Mouse (Mus musculus) lung, adult 2 months (tissue): ENCODE measurements around the gene Egfl8. TPM values are rescaled to one million over a fixed set of nuclear protein-coding genes. Genes with fewer than 3 reads are reported as not detected.

Experiments
- DNase-seq: peaks from one replicate; pipeline ENCODE4 v3.0.0; 2022
- H3K4me1 ChIP-seq: fragments of 200-500 bp; 2 replicates; pipeline ENCODE4 v1.6.1; 2011; ENCODE audit warnings: low read length; ENCODE audit not compliant: control insufficient read depth, insufficient read depth
- H3K4me3 ChIP-seq: fragments of 200-500 bp; replicated peaks from 2 replicates; pipeline ENCODE3; 2011; ENCODE audit warnings: low read depth, mild to moderate bottlenecking, control low read depth, low read length; ENCODE audit errors: extremely low read depth
- CTCF ChIP-seq: fragments of 200-500 bp; IDR thresholded peaks from 2 replicates; pipeline ENCODE4 v1.5.1; 2011; ENCODE audit warnings: mild to moderate bottlenecking, low read length, control low read depth; ENCODE audit not compliant: insufficient read depth
- POLR2A ChIP-seq: fragments of 200-500 bp; IDR thresholded peaks from 2 replicates; pipeline ENCODE4 v1.6.1; 2011; ENCODE audit warnings: low read depth, mild to moderate bottlenecking, control low read depth, low read length, borderline replicate concordance; ENCODE audit errors: extremely low read depth
- WGBS: fragments of 180-500 bp; shearing (Covaris S2); methylation state at CpG from one replicate; pipeline ENCODE4 v1.1.7; 2018; 5-methylcytosine and 5-hydroxymethylcytosine counted together
- polyA plus RNA-seq: library from polyadenylated mRNA; depleted of rRNA; stranded (reverse); fragments of >200 nt; gene quantifications from 2 replicates; pipeline ENCODE4 v1.2.3, GENCODE M21; 2012

The Egfl8 gene
- polyA plus RNA-seq, 1 experiment, result 8.2 TPM

GRCm38 (mm10) chr17:34658145-34658544 lies 42.4 kb upstream of the Egfl8 start:
- no peak for TF ChIP-seq CTCF
- TF ChIP-seq POLR2A, result no peak
- DNase-seq, result no peak
- Histone ChIP-seq H3K4me1 (peaks cover 38% of the 10 kb centered on the region), H3K4me3 (no peak overlapping the region)
- 68% methylated on average over 2 of the region's 2 CpGs for WGBS

DNA sequence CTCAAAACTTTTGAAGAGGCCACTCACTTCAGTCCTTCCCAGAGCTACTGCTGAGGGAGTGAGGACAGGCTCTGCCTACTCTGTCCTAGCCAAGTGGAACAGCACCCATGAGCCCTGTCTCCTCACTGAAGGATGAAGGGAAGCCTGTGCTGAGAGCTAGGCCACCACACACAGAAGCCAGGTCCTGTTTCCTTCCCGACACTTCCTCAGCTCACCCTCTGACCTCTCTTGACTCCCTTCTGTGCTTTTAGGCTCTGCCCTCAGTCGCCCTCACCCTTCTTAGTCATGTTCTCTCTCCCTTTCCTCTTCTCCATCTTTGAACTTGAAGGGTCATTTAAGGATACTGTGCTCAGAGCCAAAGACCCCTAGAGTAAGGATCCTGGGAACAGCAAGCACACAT lies 41.5 kb upstream of the Egfl8 start:
- no peak for TF ChIP-seq CTCF
- TF ChIP-seq POLR2A, result no peak
- WGBS, result 26% methylated on average over 2 of the region's 2 CpGs
- DNase-seq, result no peak
- Histone ChIP-seq H3K4me1 (peaks cover 38% of the 10 kb centered on the region), H3K4me3 (no peak overlapping the region)

DNA sequence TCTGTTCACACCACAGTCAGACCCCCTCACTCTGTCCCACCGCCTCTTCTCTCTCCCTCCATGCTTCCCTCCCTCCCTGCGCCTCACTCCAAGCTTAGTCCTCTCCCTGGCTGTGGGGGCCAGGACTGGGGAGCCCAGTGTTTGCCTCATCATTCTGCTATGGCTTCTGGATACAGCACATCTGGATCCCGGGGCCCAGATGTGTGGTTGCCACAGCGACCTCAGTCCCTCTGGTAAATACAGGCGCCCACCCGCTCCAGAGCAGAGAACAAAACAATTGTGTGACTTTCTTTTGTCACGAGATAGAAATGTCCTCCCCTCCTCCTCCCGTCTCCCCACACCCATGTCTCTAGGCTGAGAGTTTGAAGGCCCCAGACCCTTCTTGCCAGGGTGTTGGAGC lies 40.9 kb upstream of the Egfl8 start:
- TF ChIP-seq POLR2A, result no peak
- TF ChIP-seq CTCF, result no peak
- 56% methylated on average over 8 of the region's 8 CpGs for WGBS
- peaks cover 37% of the 10 kb centered on the region for H3K4me1 ChIP-seq
- no peak overlapping the region for H3K4me3 ChIP-seq
- no peak for DNase-seq

DNA sequence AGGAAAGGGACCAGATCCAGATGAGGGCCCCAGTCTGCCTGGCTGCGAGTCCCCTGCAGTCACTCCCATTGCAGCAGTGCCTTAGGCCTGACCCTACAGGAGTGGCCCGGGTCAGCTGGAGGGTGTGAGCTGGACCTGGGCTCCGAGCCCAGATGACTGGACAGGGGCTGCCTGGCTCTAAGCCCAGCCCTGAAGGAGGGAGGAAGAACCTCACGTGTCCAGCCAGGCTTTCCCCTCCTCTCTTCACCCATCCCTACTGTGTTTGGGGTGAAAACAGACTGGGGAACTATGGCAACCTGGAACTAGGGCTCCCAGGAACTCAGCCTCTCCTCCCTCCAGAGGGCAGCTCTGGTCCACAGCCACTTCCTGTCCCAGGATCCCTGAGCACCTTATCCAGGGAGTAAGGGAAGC lies 39.8 kb upstream of the Egfl8 start:
- TF ChIP-seq CTCF (peak; percentile 40; the same call in 1 of the 2 replicates), POLR2A (peak; percentile 10; the same call in 1 of the 2 replicates)
- peaks cover 31% of the 10 kb centered on the region for H3K4me1 ChIP-seq
- 7% methylated on average over 4 of the region's 4 CpGs for WGBS
- H3K4me3 ChIP-seq, result no peak overlapping the region
- DNase-seq, result peak; percentile 86

- WGBS, result 49% methylated on average over 7 of the region's 7 CpGs
- Histone ChIP-seq H3K4me3 (no peak overlapping the region), H3K4me1 (peaks cover 31% of the 10 kb centered on the region)
- DNase-seq, result peak; percentile 70
- TF ChIP-seq CTCF (no peak), POLR2A (peak; percentile 15; the same call in 1 of the 2 replicates)
These were observed 39.4 kb upstream of the Egfl8 start for GRCm38 (mm10) chr17:34655160-34655559.

- no peak overlapping the region for H3K4me3 ChIP-seq
- peaks cover 27% of the 10 kb centered on the region for H3K4me1 ChIP-seq
- TF ChIP-seq POLR2A (no peak), CTCF (no peak)
- WGBS, result 85% methylated on average over 13 of the region's 13 CpGs
- no peak for DNase-seq
These were observed 38.6 kb upstream of the Egfl8 start for GRCm38 (mm10) chr17:34654392-34654791.

DNA sequence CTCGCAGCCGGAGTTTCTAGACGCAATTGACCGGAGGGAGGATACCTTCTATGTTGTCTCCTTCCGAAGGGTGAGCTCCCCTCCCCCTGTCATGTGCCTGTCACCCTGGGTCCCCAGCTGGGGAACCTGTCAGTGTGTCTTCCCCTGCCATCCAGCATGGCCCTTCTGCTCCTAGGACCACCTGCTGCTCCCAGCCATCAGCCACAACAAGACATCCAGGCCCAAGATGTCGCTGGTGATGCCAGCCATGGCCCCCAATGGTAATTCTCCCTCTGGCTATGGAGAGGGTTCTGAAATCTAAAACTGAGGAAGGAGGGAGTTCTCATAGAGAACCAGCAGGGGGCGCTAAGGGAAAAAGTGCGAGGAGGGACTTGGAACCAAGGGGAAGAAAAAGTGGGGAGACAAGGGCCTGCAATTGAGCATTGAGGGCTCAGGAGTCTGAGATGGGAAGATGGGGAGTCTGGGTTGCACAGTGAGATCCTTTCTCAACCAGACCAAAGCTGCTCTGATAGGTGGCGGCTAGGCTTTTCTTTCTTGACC lies 38.0 kb upstream of the Egfl8 start:
- H3K4me1 ChIP-seq, result peaks cover 25% of the 10 kb centered on the region
- peak; percentile 70 for DNase-seq
- 66% methylated on average over 9 of the region's 9 CpGs for WGBS
- no peak for TF ChIP-seq POLR2A
- TF ChIP-seq CTCF, result peak; percentile 51
- H3K4me3 ChIP-seq, result no peak overlapping the region

GRCm38 (mm10) chr17:34652985-34653384 lies 37.2 kb upstream of the Egfl8 start:
- Histone ChIP-seq H3K4me3 (no peak overlapping the region), H3K4me1 (peaks cover 25% of the 10 kb centered on the region)
- DNase-seq, result no peak
- TF ChIP-seq POLR2A (no peak), CTCF (no peak)
- 92% methylated on average over 8 of the region's 8 CpGs for WGBS

- 91% methylated on average over 10 of the region's 10 CpGs for WGBS
- TF ChIP-seq POLR2A (no peak), CTCF (no peak)
- H3K4me1 ChIP-seq, result peaks cover 25% of the 10 kb centered on the region
- no peak overlapping the region for H3K4me3 ChIP-seq
- no peak for DNase-seq
These were observed 36.8 kb upstream of the Egfl8 start for GRCm38 (mm10) chr17:34652546-34652945.

- 60% methylated on average over 19 of the region's 19 CpGs for WGBS
- DNase-seq, result no peak
- Histone ChIP-seq H3K4me3 (no peak overlapping the region), H3K4me1 (peaks cover 25% of the 10 kb centered on the region)
- TF ChIP-seq CTCF (0 out of 2 replicates have a peak, but pooled peaks have one; percentile 24), POLR2A (no peak)
These were observed 35.9 kb upstream of the Egfl8 start for GRCm38 (mm10) chr17:34651507-34652221.
